Mouse (Mus musculus) CH12.LX (cell line): ENCODE measurements at regions not wholly inside any gene's neighbourhood (a gene's known extent, or its start where the extent isn't known, plus 50 kb on each side); places are given as distances from the start of the nearest gene placed in this dataset.

Experiments used
- DNase-seq: peaks from one replicate; pipeline ENCODE4 v3.0.0-alpha.2; 2013; ENCODE audit errors: extremely low read depth
- H3K27ac ChIP-seq: 2 replicates; pipeline ENCODE4 v1.5.1; 2012; ENCODE audit warnings: low read depth, mild to moderate bottlenecking, control low read depth, moderate library complexity; ENCODE audit not compliant: insufficient read depth
- H3K27me3 ChIP-seq: replicated peaks from 2 replicates; pipeline ENCODE3; 2012; ENCODE audit warnings: inconsistent platforms
- H3K36me3 ChIP-seq, 2 experiments: replicated peaks in 1 of 2; 2 replicates each; pipeline versions ENCODE3 to v1.6.1; 2012; ENCODE audit warnings: inconsistent platforms in 1 of 2, low read length in 1 of 2, mild to moderate bottlenecking in 1 of 2, mixed read lengths in 1 of 2, moderate library complexity in 1 of 2; ENCODE audit not compliant: control insufficient read depth in 1 of 2, insufficient read depth in 1 of 2
- H3K4me1 ChIP-seq, 2 experiments: 2 replicates each; pipeline ENCODE4 v1.6.1; 2012; ENCODE audit warnings: inconsistent platforms in 1 of 2, moderate library complexity in 1 of 2; ENCODE audit not compliant: insufficient read depth in 2 of 2, control insufficient read depth in 1 of 2
- H3K4me2 ChIP-seq: 2 replicates; pipeline ENCODE4 v1.6.1; 2012; ENCODE audit warnings: low read depth, mild to moderate bottlenecking, control low read depth; ENCODE audit not compliant: poor library complexity, insufficient read depth, severe bottlenecking
- H3K4me3 ChIP-seq, 3 experiments: fragments of 150-350 bp in 1 of 3; sonication (generic) in 1 of 3; replicated peaks in 1 of 3; 2 replicates each; pipeline versions ENCODE3 to v1.5.1; 2011 to 2012; ENCODE audit warnings: low read depth in 2 of 3, low read length in 2 of 3, mild to moderate bottlenecking in 2 of 3, moderate library complexity in 2 of 3, control low read depth in 1 of 3, improper control_type of control experiment in 1 of 3, inconsistent platforms in 1 of 3, mixed read lengths in 1 of 3; ENCODE audit not compliant: poor library complexity in 1 of 3
- H3K79me2 ChIP-seq: replicated peaks from 2 replicates; pipeline ENCODE4 v1.6.1; 2012; ENCODE audit warnings: mild to moderate bottlenecking, moderate library complexity; ENCODE audit not compliant: control insufficient read depth, poor library complexity, insufficient read depth, severe bottlenecking; ENCODE audit errors: extremely low read depth
- H3K9ac ChIP-seq: 2 replicates; pipeline ENCODE4 v1.6.1; 2012; ENCODE audit warnings: low read depth, mild to moderate bottlenecking, control low read depth, moderate library complexity; ENCODE audit not compliant: insufficient read depth
- H3K9me3 ChIP-seq: replicated peaks from 2 replicates; pipeline ENCODE3; 2012; ENCODE audit warnings: low read length, inconsistent platforms, mixed read lengths
- BHLHE40 ChIP-seq: IDR thresholded peaks from 2 replicates; pipeline ENCODE4 v1.6.1; 2011; ENCODE audit warnings: mild to moderate bottlenecking, low read depth, low read length, improper control_type of control experiment
- CHD2 ChIP-seq: IDR thresholded peaks from 2 replicates; pipeline ENCODE4 v1.6.1; 2011; ENCODE audit warnings: low read length, improper control_type of control experiment
- ETS1 ChIP-seq: conservative IDR thresholded peaks from 2 replicates; pipeline ENCODE4 v1.6.1; 2012; ENCODE audit warnings: low read depth, mild to moderate bottlenecking, inconsistent platforms, low read length, improper control_type of control experiment, moderate library complexity
- IRF4 ChIP-seq: IDR thresholded peaks from 2 replicates; pipeline ENCODE4 v1.6.1; 2014; ENCODE audit warnings: low read depth, mild to moderate bottlenecking, inconsistent platforms, low read length, improper control_type of control experiment
- JUN ChIP-seq: IDR thresholded peaks from 2 replicates; pipeline ENCODE4 v1.6.1; 2011; ENCODE audit warnings: low read depth, mild to moderate bottlenecking, low read length, improper control_type of control experiment, moderate library complexity; ENCODE audit not compliant: insufficient read depth
- KAT2A ChIP-seq: IDR thresholded peaks from 2 replicates; pipeline ENCODE4 v1.6.1; 2012; ENCODE audit warnings: low read length, improper control_type of control experiment, inconsistent platforms; ENCODE audit not compliant: insufficient replicate concordance
- MAX ChIP-seq: IDR thresholded peaks from 2 replicates; pipeline ENCODE4 v1.6.1; 2011; ENCODE audit warnings: low read length, improper control_type of control experiment
- MEF2A ChIP-seq: IDR thresholded peaks from 2 replicates; pipeline ENCODE4 v1.6.1; 2014; ENCODE audit warnings: low read depth, mild to moderate bottlenecking, inconsistent platforms, low read length, improper control_type of control experiment, borderline replicate concordance
- POLR2A ChIP-seq: IDR thresholded peaks from 2 replicates; pipeline ENCODE4 v1.6.1; 2011; ENCODE audit warnings: low read depth, mild to moderate bottlenecking, improper control_type of control experiment, low read length
- POLR2AphosphoS2 ChIP-seq: IDR thresholded peaks from 2 replicates; pipeline ENCODE4 v1.6.1; 2011; ENCODE audit warnings: low read depth, low read length, improper control_type of control experiment
- RCOR1 ChIP-seq: conservative IDR thresholded peaks from 2 replicates; pipeline ENCODE4 v1.6.1; 2012; ENCODE audit warnings: low read depth, mild to moderate bottlenecking, inconsistent platforms, low read length, improper control_type of control experiment
- TBP ChIP-seq: conservative IDR thresholded peaks from 2 replicates; pipeline ENCODE4 v1.6.1; 2011; ENCODE audit warnings: low read depth, low read length, improper control_type of control experiment
- UBTF ChIP-seq: IDR thresholded peaks from 2 replicates; pipeline ENCODE4 v1.6.1; 2012; ENCODE audit warnings: low read depth, mild to moderate bottlenecking, inconsistent platforms, low read length, improper control_type of control experiment, moderate library complexity
- USF1 ChIP-seq: IDR thresholded peaks from 2 replicates; pipeline ENCODE4 v1.6.1; 2014; ENCODE audit warnings: low read depth, mild to moderate bottlenecking, inconsistent platforms, low read length, improper control_type of control experiment
- USF2 ChIP-seq: conservative IDR thresholded peaks from 2 replicates; pipeline ENCODE4 v1.6.1; 2011; ENCODE audit warnings: low read depth, low read length, improper control_type of control experiment
- ZC3H11A ChIP-seq: IDR thresholded peaks from 2 replicates; pipeline ENCODE4 v1.6.1; 2012; ENCODE audit warnings: low read depth, mild to moderate bottlenecking, inconsistent platforms, low read length, improper control_type of control experiment
- ZKSCAN1 ChIP-seq: IDR thresholded peaks from 2 replicates; pipeline ENCODE4 v1.6.1; 2012; ENCODE audit warnings: low read depth, inconsistent platforms, low read length, improper control_type of control experiment, borderline replicate concordance
- ZNF384 ChIP-seq: IDR thresholded peaks from 2 replicates; pipeline ENCODE4 v1.6.1; 2012; ENCODE audit warnings: low read depth, low read length, improper control_type of control experiment, inconsistent platforms
- dilution Hi-C: fragments of 300-500 bp; cut with MboI; formaldehyde crosslinking; loops from 2 replicates; pipeline ENCODE4 v1.14.3; 2020; ENCODE audit warnings: low sequenced_read_pairs; ENCODE audit not compliant: extremely low pct_unique_long_range_greater_than_20kb, extremely low pct_ligation_motif_present
- in situ Hi-C: fragments of 300-500 bp; cut with MboI; formaldehyde crosslinking; loops from 3 replicates; pipeline ENCODE4 v1.14.3; 2019; ENCODE audit warnings: low sequenced_read_pairs, low pct_ligation_motif_present, low pct_unique_long_range_greater_than_20kb, mixed read lengths

GRCm38 (mm10) chr1:71844938-71845685, 192.1 kb upstream of the Fn1 start:
- TF ChIP-seq ZC3H11A = no peak
- TF ChIP-seq JUN = no peak
- no peak for TF ChIP-seq ETS1
- TF ChIP-seq POLR2AphosphoS2 = no peak
- TF ChIP-seq IRF4 = no peak
- TF ChIP-seq TBP = no peak
- no peak for TF ChIP-seq ZNF384
- no peak for TF ChIP-seq MEF2A
- no peak for TF ChIP-seq RCOR1
- TF ChIP-seq CHD2 = no peak
- TF ChIP-seq ZKSCAN1 = no peak
- Histone ChIP-seq H3K4me3 (no peak overlapping the region), H3K9ac (no peak overlapping the region), H3K27me3 (no peaks in the 10 kb centered on the region), H3K79me2 (no peaks in the 10 kb centered on the region), H3K4me2 (no peak overlapping the region), H3K4me1 (no peaks in the 10 kb centered on the region), H3K27ac (no peak overlapping the region), H3K9me3 (no peaks in the 10 kb centered on the region), H3K36me3 (no peaks in the 10 kb centered on the region)
- in situ Hi-C loops (no loop called here), dilution Hi-C loops (no loop called here)
- DNase-seq = no peak

GRCm38 (mm10) chr1:71837764-71838163, 184.8 kb upstream of the Fn1 start:
- no peak overlapping the region for H3K9ac ChIP-seq
- no peaks in the 10 kb centered on the region for H3K36me3 ChIP-seq
- H3K4me3 ChIP-seq = no peak overlapping the region
- in situ Hi-C loops = no loop called here
- H3K27me3 ChIP-seq = no peaks in the 10 kb centered on the region
- H3K4me1 ChIP-seq = no peaks in the 10 kb centered on the region
- H3K79me2 ChIP-seq = no peaks in the 10 kb centered on the region
- no peaks in the 10 kb centered on the region for H3K9me3 ChIP-seq
- dilution Hi-C loops = no loop called here
- no peak overlapping the region for H3K4me2 ChIP-seq
- DNase-seq = no peak
- TF ChIP-seq KAT2A = no peak
- no peak for TF ChIP-seq UBTF
- no peak for TF ChIP-seq POLR2A
- TF ChIP-seq BHLHE40 = no peak
- TF ChIP-seq ZKSCAN1 = no peak
- TF ChIP-seq JUN = no peak
- no peak for TF ChIP-seq TBP
- no peak for TF ChIP-seq ZC3H11A
- TF ChIP-seq POLR2AphosphoS2 = no peak
- no peak for TF ChIP-seq MAX
- no peak for TF ChIP-seq USF1
- TF ChIP-seq ETS1 = no peak
- no peak for TF ChIP-seq USF2
- TF ChIP-seq, all 38 proteins: peak for 0
- no peak overlapping the region for H3K27ac ChIP-seq
